Mouse (Mus musculus) c-Kit-positive CD71-positive TER-119-negative erythroid progenitor cells, embryonic 14.5 days (primary cell): ENCODE data around the gene Sipa1l2.

Experiments
- DNase-seq: peaks from one replicate; pipeline ENCODE4 v3.0.0-alpha.2; 2013; ENCODE audit warnings: low read depth

Gene Sipa1l2

DNA sequence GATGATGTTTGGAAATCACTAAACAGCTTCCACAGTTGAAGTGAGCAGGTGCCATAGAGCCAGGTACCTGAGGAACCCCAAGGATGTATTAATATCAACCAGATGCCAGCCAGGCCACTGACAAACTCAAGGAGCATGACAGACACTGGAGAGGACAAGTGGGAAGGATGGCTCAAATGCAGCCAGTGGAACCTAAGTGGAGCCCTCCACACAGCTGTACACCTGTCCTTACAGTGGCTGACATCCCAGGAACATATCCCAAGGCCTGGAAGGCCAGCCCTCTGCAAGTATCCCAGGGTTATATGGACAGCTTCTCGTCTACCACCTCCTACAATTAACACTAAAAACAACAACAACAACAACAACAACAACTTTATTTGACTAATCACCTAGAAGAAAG lies 57.0 kb downstream of the Sipa1l2 start:
- DNase-seq, result no peak

DNA sequence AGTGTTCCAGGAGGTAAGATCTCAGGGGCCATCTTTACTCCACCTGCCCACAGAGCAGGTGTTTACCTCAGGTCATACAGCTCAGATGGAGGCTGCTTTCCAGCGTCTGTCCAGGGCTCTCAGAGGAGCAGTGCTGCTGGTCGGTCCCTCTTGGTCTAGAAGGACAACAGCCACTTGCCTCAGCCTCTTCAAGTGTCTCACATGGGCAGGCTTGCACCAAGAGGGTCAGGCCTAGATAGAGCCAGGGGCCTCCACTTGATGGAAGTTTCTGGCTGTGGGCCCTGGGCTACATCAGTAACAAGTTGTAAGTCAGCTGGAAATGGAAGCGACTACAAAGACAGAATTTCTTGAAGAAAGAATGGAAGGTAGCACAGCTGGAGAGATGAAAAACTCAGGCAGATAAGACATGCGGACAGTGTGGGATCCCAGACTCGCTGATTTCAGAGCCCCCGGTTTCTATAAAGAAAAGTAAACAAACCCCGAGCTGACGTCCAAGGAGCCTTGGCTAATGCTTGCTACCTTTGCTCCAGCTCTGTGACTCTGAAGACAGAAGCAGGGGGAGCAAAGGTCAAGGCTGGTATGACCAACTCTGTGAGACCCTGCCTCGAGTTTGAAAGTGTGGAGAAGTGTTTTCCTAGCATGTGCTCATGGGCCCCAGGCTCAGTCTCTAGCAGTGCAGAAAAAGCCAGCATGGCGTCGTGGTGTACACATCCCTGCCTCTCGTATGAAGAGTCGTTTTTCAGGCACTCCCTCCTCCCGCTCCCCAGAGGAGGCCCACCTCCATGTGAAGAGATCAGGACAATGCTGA lies 58.5 kb downstream of the Sipa1l2 start:
- no peak for DNase-seq

DNA sequence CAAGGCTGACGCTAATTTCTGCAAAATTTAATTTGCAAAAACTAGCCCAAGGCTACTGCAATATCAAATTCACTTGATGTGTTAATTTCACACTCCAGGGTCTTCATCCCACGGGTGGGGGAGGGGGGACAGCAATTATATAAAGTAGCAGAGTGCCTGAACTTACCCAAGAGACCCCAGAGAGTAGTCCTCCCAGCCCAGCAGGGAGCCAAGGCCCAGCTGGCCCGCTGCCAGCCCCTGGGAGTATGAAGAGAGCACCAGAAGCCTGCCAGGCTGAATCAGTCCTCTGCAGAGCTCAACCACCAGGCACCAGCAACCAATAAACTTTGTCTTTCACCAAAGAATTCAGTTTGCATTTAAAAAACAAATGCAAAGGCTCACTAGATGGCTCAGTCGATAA lies 59.8 kb downstream of the Sipa1l2 start:
- DNase-seq, result no peak

- DNase-seq, result no peak
These were observed 60.4 kb downstream of the Sipa1l2 start for GRCm38 (mm10) chr8:125509175-125509574.

- DNase-seq, result no peak
These were observed 62.3 kb downstream of the Sipa1l2 start for GRCm38 (mm10) chr8:125507291-125507690.

DNA sequence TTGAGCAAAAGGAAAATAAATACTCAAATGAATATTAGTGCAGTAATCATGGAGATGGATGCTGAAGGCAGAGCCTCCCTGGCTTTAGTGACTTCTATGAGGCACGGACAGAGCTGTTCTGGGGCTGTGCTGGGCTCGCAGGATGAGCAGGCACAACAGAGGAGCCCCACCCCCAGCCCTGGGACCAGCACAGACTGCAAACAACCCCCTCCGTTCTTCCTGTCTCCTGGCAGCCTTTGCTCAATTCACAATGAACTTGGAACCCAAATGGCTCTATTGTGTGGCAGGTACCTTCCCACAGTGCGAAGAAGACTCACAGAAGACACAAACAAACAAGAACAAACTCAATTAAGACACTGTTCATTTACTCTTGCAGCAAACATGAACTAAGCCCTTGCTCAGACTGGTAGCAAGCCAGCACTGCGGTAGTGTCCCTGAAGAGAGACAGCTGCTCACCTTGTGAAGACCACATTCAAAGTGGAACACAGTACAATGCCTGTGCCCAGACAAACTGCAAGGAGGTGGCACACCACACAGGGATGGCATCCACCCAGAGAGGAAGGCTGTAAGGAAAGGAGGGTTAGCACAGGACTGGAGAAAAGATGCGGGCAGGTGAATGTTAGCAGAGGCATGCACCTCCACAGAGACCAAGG lies 64.9 kb downstream of the Sipa1l2 start:
- no peak for DNase-seq

- no peak for DNase-seq
These were observed 65.8 kb downstream of the Sipa1l2 start for GRCm38 (mm10) chr8:125503808-125504207.

DNA sequence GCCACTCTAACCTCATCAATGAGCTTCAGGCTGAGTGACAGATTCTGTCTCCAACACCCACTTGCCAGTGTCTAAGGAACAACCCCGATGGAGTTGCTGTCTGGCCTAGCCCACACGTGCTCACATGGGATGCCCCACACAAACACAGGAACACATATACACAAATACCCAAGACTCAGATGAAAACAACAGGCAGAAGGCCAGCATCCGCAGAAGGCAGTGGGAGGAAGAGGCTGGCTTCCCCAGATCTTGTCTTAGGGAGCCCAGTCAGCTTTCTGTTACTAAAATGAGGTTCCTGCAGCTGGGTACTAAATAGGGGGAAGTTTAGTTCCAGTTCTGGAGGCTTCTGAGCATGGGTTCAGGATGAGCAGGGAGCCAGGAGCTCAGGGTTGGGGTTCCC lies 66.8 kb downstream of the Sipa1l2 start:
- DNase-seq, result no peak

DNA sequence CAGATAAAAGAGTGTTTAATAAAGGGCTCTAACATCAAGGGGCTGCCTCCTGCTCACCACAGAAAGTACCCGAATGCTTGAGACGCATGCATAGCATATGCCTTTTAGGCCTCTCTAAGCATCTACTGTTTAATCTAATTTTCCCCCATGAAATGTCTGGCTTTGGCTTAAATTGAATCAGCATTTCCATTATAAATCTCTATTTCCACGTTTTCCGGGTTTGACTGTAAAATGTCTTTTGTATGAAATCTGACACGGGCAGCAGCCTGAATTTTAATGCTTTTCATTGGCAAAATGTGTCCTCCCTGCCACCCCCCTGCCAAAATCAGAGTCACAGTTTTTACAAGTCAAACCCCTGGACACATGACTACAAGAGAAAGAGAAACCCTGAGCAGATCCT lies 69.6 kb downstream of the Sipa1l2 start:
- DNase-seq, result no peak

- DNase-seq, result no peak
These were observed 71.1 kb downstream of the Sipa1l2 start for GRCm38 (mm10) chr8:125498508-125498907.

DNA sequence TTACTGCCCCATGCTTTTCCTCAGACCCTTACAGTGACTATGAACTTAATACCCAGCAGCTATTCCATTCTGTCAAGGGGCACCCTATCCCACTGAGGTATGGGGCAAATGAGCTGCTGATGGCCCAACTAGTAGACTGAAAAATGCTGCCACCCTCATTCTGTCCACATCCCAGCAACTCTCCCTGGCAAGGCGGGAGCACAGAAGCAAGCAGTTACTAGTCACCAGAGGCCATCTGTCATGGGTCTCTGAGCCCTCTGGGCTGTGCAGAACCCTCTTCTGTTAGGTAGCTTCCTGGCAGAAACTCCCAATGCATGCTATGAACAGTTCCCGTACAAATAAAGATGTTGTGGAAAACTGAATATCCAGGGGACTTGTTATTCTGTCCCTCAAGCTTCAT lies 74.1 kb downstream of the Sipa1l2 start:
- no peak for DNase-seq

DNA sequence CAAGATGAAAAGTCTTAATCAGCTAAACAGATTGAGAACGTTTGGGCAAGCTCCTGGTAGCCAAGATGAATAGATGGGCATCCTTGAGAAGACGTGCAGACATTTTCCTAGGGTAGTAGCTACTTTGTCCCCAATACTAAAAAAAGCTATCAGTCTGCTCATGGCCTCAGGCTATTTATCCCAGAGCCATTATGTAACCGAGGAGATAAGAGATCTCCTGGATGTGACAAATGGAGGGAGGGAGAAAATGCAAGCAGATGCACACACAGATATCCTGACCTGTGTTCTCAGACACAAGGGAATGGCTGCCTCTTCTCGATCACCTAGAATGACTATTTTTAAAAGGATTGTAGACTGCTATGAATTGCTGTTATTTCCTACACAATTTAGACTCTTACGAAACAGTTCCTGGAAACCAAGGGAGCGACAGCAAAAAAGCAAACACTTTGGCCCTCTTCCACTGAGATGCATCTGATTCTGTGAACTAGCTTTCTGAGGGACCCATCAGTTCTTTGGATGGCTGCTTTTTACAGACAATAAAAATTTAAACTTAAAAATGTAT lies 76.3 kb downstream of the Sipa1l2 start:
- DNase-seq, result no peak

GRCm38 (mm10) chr8:125492416-125492815 lies 77.2 kb downstream of the Sipa1l2 start:
- DNase-seq, result no peak

DNA sequence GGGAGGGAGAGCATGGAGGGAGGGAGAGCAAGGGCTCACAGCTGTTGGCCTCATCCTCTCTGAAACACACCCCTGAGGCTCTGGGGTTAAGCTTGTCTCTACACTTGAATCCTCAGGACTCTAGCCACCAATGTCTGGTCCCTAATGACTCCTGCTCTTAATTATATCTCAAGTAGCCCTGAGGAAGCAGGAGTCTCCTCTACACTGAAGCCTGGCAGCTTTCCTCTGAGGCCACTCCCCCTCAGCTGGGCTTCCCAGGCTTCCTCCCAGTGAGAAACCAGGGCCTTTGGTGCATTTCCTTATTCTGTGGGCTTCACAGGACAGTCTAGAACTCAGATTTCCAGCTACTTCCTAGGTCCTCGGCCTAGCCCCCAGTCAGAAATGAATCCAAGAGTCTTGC lies 80.9 kb downstream of the Sipa1l2 start:
- no peak for DNase-seq

- DNase-seq, result no peak
These were observed 83.9 kb downstream of the Sipa1l2 start for GRCm38 (mm10) chr8:125485715-125486114.

GRCm38 (mm10) chr8:125484530-125485196 lies 84.9 kb downstream of the Sipa1l2 start:
- DNase-seq, result no peak

DNA sequence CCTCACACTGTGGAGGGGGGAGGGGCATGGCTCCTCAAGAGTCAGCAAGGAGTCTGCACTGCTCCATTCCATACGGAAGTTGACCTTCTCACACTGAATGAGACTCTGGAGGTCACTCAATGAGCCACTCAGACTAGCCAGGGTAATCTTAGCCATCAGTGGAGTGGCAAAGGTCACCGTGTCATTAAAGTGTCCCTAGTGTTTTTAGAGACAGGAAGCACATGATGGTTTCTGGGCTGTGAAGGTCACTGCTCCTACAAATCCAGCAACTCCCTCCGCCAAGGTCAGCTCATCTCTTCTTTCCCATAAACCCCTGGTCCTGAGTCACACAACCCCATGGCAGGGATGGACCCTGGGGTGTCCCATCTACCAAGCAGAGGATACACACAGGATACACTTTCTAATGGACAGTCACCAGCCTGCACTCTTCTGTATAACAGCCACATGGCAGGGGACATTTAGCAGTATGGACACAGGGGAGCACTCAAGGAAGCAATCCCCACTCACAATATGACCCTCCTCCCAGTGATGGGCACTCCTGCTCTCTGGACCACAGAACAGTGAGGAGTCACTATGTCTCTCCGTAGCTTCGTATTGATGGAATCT lies 87.0 kb downstream of the Sipa1l2 start:
- no peak for DNase-seq

- DNase-seq, result no peak
These were observed 94.7 kb downstream of the Sipa1l2 start for GRCm38 (mm10) chr8:125474876-125475275.

- no peak for DNase-seq
These were observed 98.2 kb downstream of the Sipa1l2 start for GRCm38 (mm10) chr8:125471374-125471773.

DNA sequence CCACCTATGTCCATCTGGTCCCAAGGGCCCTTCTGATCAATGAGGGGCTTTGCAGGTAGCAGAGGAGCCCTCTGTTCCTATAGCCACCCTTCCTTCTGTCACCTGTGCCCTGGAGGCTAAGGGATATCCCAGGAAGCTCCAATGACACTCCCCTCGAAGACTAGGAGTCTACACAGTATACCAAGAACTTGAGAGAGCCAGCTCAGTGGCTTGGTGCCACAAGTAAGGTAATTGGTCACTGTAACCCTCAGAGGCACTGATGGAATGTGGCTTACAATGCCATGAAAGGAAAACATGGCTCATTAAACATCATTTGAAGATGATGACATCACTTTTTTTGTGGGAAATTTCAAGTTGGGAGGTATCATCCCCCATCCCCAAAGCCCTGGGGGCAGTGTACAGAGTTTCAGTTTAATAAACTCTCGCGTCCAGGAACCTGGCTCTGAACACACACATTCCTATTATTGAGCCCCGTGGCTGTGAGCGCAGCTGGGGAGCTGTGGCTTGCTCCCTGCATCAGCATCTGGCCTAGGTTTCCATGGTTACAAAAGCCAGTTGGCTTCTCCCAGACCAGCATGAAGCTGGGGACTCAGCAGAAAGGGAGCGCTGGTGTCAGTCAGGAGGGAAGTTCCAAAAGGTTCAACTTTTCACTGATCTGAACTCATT lies 104.3 kb downstream of the Sipa1l2 start:
- no peak for DNase-seq

- DNase-seq, result no peak
These were observed 106.7 kb downstream of the Sipa1l2 start for GRCm38 (mm10) chr8:125462901-125463300.

DNA sequence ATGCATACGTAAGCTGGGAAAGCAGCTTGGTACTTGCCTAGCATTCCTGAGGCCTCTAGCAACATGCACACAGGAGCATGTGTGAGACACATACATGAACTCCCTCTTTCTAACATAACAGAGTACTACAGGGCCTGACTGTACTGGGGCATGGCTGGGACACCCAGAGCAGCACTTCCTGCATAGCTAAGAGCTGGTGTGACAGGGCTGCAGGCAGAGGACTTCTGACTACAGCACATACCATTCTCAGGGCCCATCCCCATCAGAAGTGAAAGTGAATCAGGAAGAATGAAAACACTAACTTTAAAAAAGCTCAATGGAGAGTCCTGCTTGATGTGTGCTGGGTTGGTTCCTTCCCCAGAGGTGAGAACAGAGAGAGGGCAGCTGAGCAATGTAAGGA lies 108.1 kb downstream of the Sipa1l2 start:
- DNase-seq, result no peak
